Mouse (Mus musculus) stomach, postnatal 0 days (tissue): ENCODE results near the gene Tmem245. TPM values are rescaled to one million over a fixed set of nuclear protein-coding genes. Genes with fewer than 3 reads are reported as not detected.
A peak's percentile ranks its signal among the peaks of the same experiment; 100 is the strongest.

Source experiments
- ATAC-seq: fragments of 200-750 bp; cut with Nextera tagmentation; 2 replicates; pipeline ENCODE4 v1.8.0; 2017; ENCODE audit not compliant: low FRiP score, low TSS enrichment
- DNase-seq: peaks from one replicate; pipeline ENCODE4 v3.0.0-alpha.2; 2016; ENCODE audit warnings: low spot score
- H3K27ac ChIP-seq: fragments of 300-500 bp; sonication (generic); replicated peaks from 2 replicates; pipeline ENCODE4 v1.5.1; 2014; ENCODE audit warnings: mild to moderate bottlenecking, control low read depth
- H3K27me3 ChIP-seq: fragments of 300-500 bp; sonication (generic); 2 replicates; pipeline ENCODE4 v1.6.1; 2014; ENCODE audit warnings: low read length; ENCODE audit not compliant: control insufficient read depth, insufficient read depth
- H3K36me3 ChIP-seq: fragments of 300-500 bp; sonication (generic); 2 replicates; pipeline ENCODE4 v1.6.1; 2014; ENCODE audit warnings: low read length, mixed read lengths; ENCODE audit not compliant: control insufficient read depth, insufficient read depth
- H3K4me1 ChIP-seq: fragments of 300-500 bp; sonication (generic); replicated peaks from 2 replicates; pipeline ENCODE4 v1.6.1; 2014; ENCODE audit warnings: antibody characterized with exemption; ENCODE audit not compliant: control insufficient read depth, insufficient read depth
- H3K4me2 ChIP-seq: fragments of 300-500 bp; sonication (generic); replicated peaks from 2 replicates; pipeline ENCODE4 v1.6.1; 2014; ENCODE audit warnings: low read depth, mild to moderate bottlenecking, control low read depth, moderate library complexity
- H3K4me3 ChIP-seq: fragments of 300-500 bp; sonication (generic); 2 replicates; pipeline ENCODE4 v1.5.1; 2014; ENCODE audit warnings: low read depth, low read length, control low read depth
- H3K9ac ChIP-seq: fragments of 300-500 bp; sonication (generic); 2 replicates; pipeline ENCODE4 v1.6.1; 2014; ENCODE audit warnings: mild to moderate bottlenecking, low read length, control low read depth, mixed read lengths
- H3K9me3 ChIP-seq: fragments of 300-500 bp; sonication (generic); 2 replicates; pipeline ENCODE4 v1.6.1; 2016; ENCODE audit warnings: low read length; ENCODE audit not compliant: control insufficient read depth
- CTCF ChIP-seq: IDR thresholded peaks from 2 replicates; pipeline ENCODE4 v1.5.1; 2016; ENCODE audit warnings: antibody characterized with exemption, low read depth, mild to moderate bottlenecking, moderate library complexity
- EP300 ChIP-seq: optimal IDR thresholded peaks from 2 replicates; pipeline ENCODE3; 2016; ENCODE audit warnings: antibody characterized with exemption
- WGBS: fragments of 180-500 bp; shearing (Covaris S2); extraction: QIAGEN DNeasy Blood & Tissue Kit; methylation state at CpG from one replicate; pipeline ENCODE4 v1.1.7; 2014; 5-methylcytosine and 5-hydroxymethylcytosine counted together
- microRNA counts: library from miRNA; unstranded; fragments of <30 nt; microRNA quantifications from one replicate; lab custom pipeline; 2015
- microRNA-seq: library from miRNA; unstranded; fragments of <30 nt; microRNA quantifications from one replicate; pipeline ENCODE4, GENCODE M21; 2016
- polyA plus RNA-seq: library from polyadenylated mRNA; unstranded; fragments of >200 nt; fragmentation: Nextera tagmentation; extraction: Ambion mirVana; gene quantifications from 2 replicates; pipeline ENCODE4 v1.2.1, GENCODE M21; 2015

Tmem245 gene
- polyA plus RNA-seq, 1 experiment from 2014 or later: 4.9 TPM

DNA sequence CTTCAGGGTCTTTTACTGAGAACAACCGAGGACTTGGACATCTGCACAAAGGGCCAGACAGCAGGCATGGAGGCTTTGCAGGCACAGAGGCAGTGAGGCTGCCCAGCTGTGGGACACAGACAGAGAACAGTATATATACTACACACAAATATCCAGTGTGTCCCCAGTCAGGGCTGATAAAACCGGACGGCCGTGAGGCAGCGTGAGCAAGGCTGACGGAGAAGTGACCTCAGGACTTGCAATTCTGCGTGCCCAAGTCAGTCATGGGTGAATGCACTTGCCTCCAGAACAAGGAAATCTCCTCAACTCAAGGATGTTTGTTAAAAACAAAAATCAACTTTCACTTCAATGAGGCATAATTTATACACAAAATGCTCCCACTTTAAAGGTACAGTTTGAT, 115.2 kb downstream of the Tmem245 start:
- ATAC-seq (no peak), DNase-seq (no peak)
- no peak overlapping the region for H3K4me3 ChIP-seq
- H3K4me1 ChIP-seq: no peaks in the 10 kb centered on the region
- no peak for TF ChIP-seq EP300
- no peak for TF ChIP-seq CTCF
- no peaks in the 10 kb centered on the region for H3K9me3 ChIP-seq
- no peak overlapping the region for H3K27ac ChIP-seq
- no peaks in the 10 kb centered on the region for H3K27me3 ChIP-seq
- no peak overlapping the region for H3K9ac ChIP-seq
- no peak overlapping the region for H3K4me2 ChIP-seq
- 81% methylated on average over 7 of the region's 7 CpGs for WGBS
- H3K36me3 ChIP-seq: 0 out of 2 replicates have a peak, but pooled peaks cover 3% of the 10 kb centered on the region

DNA sequence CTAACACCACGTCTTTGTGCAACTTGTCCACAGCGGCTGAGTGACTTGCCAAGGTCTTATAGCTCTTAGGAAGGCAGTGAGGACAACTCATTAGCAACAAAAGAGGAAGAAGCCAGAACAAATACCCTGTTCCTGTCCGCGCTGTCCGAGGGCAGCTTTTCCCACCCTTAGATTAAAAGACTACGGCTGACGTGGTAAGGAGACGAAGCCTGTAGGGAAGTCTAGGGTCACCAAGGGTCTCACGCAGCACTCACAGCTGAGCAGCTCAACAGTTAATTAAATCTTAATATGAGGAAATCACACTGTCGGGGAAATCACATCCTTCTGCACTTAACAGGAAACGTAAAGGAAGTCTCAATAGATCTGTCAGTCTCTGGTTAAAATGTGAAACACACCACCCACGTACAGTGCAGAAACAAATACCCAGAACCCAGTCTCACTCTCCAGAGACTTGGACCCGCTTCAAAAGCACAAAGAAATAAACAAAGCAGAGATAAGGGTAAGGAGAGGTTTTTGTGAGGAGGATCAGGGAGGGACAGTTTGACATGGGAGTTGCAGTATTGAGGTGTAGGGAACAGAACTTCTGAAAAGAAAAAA, 116.1 kb downstream of the Tmem245 start:
- H3K4me2 ChIP-seq: no peak overlapping the region
- TF ChIP-seq EP300 (no peak), CTCF (no peak)
- H3K9ac ChIP-seq: no peak overlapping the region
- 0 out of 2 replicates have a peak, but pooled peaks cover 3% of the 10 kb centered on the region for H3K36me3 ChIP-seq
- no peak overlapping the region for H3K27ac ChIP-seq
- H3K27me3 ChIP-seq: no peaks in the 10 kb centered on the region
- ATAC-seq: no peak
- no peaks in the 10 kb centered on the region for H3K4me1 ChIP-seq
- no peak overlapping the region for H3K4me3 ChIP-seq
- 59% methylated on average over 13 of the region's 13 CpGs for WGBS
- no peak for DNase-seq
- no peaks in the 10 kb centered on the region for H3K9me3 ChIP-seq

DNA sequence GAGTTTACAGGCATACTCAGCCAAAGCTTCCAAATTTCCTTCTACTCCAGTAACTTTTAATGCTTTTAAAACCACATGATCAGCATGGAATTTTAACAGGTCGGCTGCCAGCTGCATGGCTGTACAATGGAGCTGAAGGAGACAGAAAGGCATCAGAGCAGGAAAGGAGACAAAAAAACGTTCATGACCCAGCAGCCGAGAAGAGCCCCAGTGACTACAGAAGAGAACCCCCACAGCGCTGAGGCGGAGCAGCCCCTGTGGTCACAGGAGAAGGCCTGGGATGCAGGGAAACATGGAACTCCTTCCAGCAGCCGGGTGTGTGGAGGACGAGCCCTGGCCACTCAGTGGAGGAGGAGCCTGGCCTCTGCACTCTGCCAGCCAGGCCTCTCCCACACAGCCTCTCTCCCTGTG, 117.7 kb downstream of the Tmem245 start:
- Histone ChIP-seq H3K36me3 (0 out of 2 replicates have a peak, but pooled peaks cover 3% of the 10 kb centered on the region), H3K9ac (no peak overlapping the region), H3K4me1 (no peaks in the 10 kb centered on the region), H3K27me3 (no peaks in the 10 kb centered on the region), H3K9me3 (no peaks in the 10 kb centered on the region), H3K4me3 (no peak overlapping the region), H3K4me2 (no peak overlapping the region), H3K27ac (no peak overlapping the region)
- 57% methylated on average over 7 of the region's 7 CpGs for WGBS
- TF ChIP-seq CTCF: no peak
- TF ChIP-seq EP300: no peak
- DNase-seq (peak; percentile 19), ATAC-seq (0 out of 2 replicates have a peak, but pooled peaks have one; percentile 49)

DNA sequence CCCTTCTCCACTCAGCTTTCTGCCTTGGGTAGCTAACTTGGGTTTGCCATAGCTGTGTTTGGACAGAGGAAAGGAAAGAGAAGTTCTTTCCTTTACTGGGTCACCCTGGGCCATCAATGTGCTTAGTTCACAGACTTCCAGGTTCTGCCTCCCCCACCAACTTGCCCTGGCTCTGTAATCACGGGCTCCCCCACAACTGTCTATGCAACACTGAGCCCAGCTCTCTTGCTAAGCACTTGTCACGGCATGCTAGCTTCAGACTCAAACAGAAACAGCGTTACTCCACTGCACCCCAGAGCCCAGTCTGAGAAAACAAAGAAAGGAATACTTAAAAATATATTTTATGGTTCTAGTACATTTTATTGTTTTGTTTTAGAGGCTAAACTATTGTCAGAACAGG, 118.3 kb downstream of the Tmem245 start:
- Histone ChIP-seq H3K4me1 (no peaks in the 10 kb centered on the region), H3K27ac (no peak overlapping the region), H3K9ac (no peak overlapping the region), H3K4me3 (no peak overlapping the region), H3K9me3 (no peaks in the 10 kb centered on the region), H3K27me3 (no peaks in the 10 kb centered on the region), H3K36me3 (0 out of 2 replicates have a peak, but pooled peaks cover 3% of the 10 kb centered on the region), H3K4me2 (no peak overlapping the region)
- 84% methylated on average over 3 of the region's 3 CpGs for WGBS
- TF ChIP-seq EP300 (no peak), CTCF (no peak)
- DNase-seq: no peak
- no peak for ATAC-seq

DNA sequence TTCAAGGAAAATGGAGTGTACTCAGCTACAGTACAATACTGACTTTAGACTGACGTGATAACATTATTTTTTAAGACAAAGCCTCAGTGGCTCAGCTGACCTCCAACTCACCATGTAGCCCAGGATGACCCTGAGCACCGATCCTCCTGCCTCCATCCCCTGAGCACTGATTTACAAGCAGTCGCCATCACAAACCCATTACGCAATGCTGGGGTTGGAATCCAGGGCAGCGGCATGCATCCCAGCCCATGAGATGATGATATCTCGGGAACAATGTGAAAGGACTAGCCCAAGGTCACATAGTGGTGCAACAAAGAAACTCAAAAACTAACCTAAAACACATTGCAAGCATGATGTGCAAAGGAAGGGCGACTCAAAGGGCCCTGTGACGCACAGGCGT, 123.0 kb downstream of the Tmem245 start:
- Histone ChIP-seq H3K27ac (no peak overlapping the region), H3K4me1 (no peaks in the 10 kb centered on the region), H3K36me3 (no peaks in the 10 kb centered on the region), H3K9ac (no peak overlapping the region), H3K9me3 (no peaks in the 10 kb centered on the region), H3K4me3 (no peak overlapping the region), H3K4me2 (no peak overlapping the region), H3K27me3 (no peaks in the 10 kb centered on the region)
- DNase-seq (no peak), ATAC-seq (no peak)
- TF ChIP-seq CTCF: no peak
- 88% methylated on average over 9 of the region's 9 CpGs for WGBS

DNA sequence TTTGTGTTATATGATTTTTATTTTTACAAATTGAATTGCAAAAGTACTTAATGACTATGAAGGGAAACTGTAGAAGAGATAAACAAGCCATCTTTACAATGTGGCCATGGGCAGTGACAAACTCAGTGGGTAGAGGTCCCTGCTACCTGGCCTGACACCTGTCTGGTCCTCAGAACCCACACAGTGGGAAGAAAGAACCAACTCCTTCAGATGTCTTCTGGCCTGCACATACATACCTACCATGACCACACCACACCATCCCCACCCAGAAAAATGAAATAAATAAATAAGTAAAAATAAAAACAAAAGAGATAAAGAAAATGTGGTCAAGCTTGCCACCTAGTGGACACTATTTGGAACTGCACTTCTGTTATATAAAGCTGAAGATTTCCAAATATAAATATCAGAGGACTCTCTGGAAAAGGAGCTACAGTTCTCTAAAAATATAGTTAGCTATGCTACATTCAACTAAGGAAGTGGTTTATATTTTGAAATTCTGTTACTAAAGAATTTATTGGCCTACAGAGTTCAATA, 127.2 kb downstream of the Tmem245 start:
- Histone ChIP-seq H3K27me3 (no peaks in the 10 kb centered on the region), H3K9me3 (no peaks in the 10 kb centered on the region), H3K4me2 (no peak overlapping the region), H3K4me1 (no peaks in the 10 kb centered on the region), H3K36me3 (no peaks in the 10 kb centered on the region), H3K9ac (no peak overlapping the region), H3K27ac (no peak overlapping the region), H3K4me3 (no peak overlapping the region)
- DNase-seq (no peak), ATAC-seq (no peak)
- TF ChIP-seq EP300: no peak
- TF ChIP-seq CTCF: peak; percentile 78

MicroRNA genes within 50 kb of the gene (microRNA counts, 519-probe panel; counts per million panel counts)
- microRNA mmu-miR-32 (lab: Ali Mortazavi, UCI): 4,730 counts per million, percentile 50 among the panel's probes with 10 or more counts

Small RNAs within 50 kb of the gene (microRNA-seq; reads per million reads assigned to microRNA genes)
- 201 reads per million, percentile 53 among the genes with 10 or more reads in this experiment for gene Mir32

Other genes starting within 250 kb of the Tmem245 start
- not detected in 2 replicates for gene Gm26657, start 207.4 kb downstream of the Tmem245 start, polyA plus RNA-seq
- not detected in 2 replicates for gene Actl7b, start 206.0 kb downstream of the Tmem245 start, polyA plus RNA-seq
- gene Actl7a, start 204.0 kb downstream of the Tmem245 start, polyA plus RNA-seq: not detected in 2 replicates
- 10.3 and 11.3 TPM in 2 replicates for gene Elp1, start 145.1 kb downstream of the Tmem245 start, polyA plus RNA-seq
- gene Fam206a, start 145.1 kb downstream of the Tmem245 start, polyA plus RNA-seq: 4.5 and 4.9 TPM in 2 replicates
- 9.2 and 9.3 TPM in 2 replicates for gene Ctnnal1, start 82.2 kb downstream of the Tmem245 start, polyA plus RNA-seq
- gene Frrs1l, start 43.0 kb upstream of the Tmem245 start, polyA plus RNA-seq: 0.21 TPM in 2 replicates
- gene Epb41l4b, start 196.0 kb upstream of the Tmem245 start, polyA plus RNA-seq: 23.0 and 23.5 TPM in 2 replicates